Mouse (Mus musculus): ENCODE results near the gene Zbtb25.

The Zbtb25 gene

DNA sequence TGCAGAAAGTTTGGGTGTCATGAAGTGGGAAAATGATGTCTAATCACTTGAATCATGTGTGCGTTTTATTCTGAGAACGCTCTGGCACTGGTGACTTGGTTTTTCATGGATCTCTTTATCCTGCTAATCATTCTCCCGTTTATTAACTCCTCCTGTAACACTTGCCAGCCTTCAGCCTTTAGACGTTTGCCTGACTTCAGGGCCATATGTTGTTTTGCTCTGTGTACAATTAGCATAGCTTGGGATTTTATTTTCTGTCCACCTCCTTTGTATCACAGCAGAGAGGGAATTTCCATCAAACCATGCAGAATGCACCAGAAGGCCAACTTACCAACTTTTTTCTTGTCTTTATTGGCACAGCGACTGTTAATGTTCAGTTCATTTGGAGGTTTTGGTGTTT is 71.6 kb downstream of the Zbtb25 start:
- DNase-seq (ENCODE audit: low read depth) = no peak
